Mouse (Mus musculus): ENCODE measurements around the gene Bhlha15. TPM values are rescaled to one million over a fixed set of nuclear protein-coding genes. Genes with fewer than 3 reads are reported as not detected.
A peak's percentile ranks its signal among the peaks of the same experiment; 100 is the strongest.

Bhlha15 gene
- polyA plus RNA-seq, 1 experiment from 2014 or later = 0.33 TPM

DNA sequence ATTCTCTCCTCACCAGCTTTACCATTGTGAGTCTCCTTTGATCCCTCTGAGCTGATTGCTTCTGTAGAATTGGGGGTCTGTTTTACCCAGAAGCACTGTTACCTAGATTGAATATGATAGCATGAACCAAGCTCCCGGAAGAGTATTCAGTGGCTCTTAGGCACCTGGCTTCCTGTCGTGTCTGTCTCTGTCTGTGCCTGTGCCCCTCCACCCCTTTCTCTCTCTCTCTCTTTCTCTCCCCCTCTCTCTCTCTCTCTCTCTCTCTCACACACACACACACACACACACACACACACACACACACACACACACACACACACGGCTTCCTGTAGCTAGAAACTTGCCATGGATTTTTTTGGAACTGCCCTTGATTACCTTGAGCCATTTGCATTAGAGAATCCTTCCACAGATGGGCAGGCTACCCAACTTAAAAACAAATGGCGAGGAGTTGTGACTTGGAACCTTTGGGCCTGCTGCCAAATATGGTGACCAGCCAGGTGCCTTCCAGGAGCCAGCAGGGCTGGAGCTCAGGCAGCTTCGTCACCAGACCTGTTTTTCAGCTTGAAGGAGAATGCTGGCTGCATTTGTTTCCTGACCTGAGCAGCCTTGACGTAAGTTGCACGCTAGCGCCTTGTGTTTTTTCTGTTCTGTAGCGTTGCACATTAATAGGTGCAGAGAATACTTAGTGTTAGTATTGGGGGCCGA is 27.1 kb upstream of the Bhlha15 start:
- no peak overlapping the region for H3K4me3 ChIP-seq (ENCODE audit: low read length)
- H3K4me1 ChIP-seq (replicated peaks; ENCODE audit: control insufficient read depth, insufficient read depth, low read length) = peaks cover 10% of the 10 kb centered on the region; the same call in 1 of the 2 replicates
- H3K9ac ChIP-seq (ENCODE audit: low read length) = no peak overlapping the region
- peaks cover 5% of the 10 kb centered on the region for H3K36me3 ChIP-seq (ENCODE audit: control insufficient read depth, insufficient read depth, low read length)
- peak; percentile 32; the same call in 1 of the 2 replicates for ATAC-seq (ENCODE audit: low read depth)
- H3K27me3 ChIP-seq (ENCODE audit: control insufficient read depth, insufficient read depth, low read depth, low read length) = no peaks in the 10 kb centered on the region
- H3K27ac ChIP-seq (ENCODE audit: low read length) = peak overlapping the region; percentile 39; the same call in 1 of the 2 replicates
- WGBS = 61% methylated on average over 10 of the region's 10 CpGs
- H3K4me2 ChIP-seq (ENCODE audit: low read depth, low read length) = no peak overlapping the region
- no peaks in the 10 kb centered on the region for H3K9me3 ChIP-seq (ENCODE audit: control insufficient read depth, low read length)

DNA sequence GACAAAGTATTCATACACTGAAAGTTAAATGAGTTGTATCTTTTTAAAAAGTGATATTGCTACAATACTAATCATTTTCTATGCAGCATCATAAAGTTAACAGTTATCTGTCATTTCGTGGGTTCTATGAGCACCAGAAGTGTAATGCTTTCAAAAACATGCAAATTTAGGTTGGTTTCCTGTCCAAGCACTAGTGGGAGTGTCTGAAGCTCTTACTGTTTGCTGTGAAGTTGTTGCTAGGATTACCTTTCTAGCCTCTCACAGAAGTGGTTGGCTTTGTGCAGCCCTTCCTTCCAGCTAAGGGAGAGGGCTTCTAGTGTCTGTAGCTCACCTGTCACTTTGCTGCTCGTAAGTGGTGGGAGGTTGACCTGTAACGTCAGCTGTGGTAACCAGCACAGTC is 24.3 kb upstream of the Bhlha15 start:
- Histone ChIP-seq H3K9me3 (ENCODE audit: control insufficient read depth, low read length) (no peaks in the 10 kb centered on the region), H3K9ac (ENCODE audit: low read length) (no peak overlapping the region), H3K27ac (ENCODE audit: low read length) (no peak overlapping the region), H3K4me2 (ENCODE audit: low read depth, low read length) (no peak overlapping the region), H3K4me1 (replicated peaks; ENCODE audit: control insufficient read depth, insufficient read depth, low read length) (peaks cover 2% of the 10 kb centered on the region; the same call in 1 of the 2 replicates), H3K4me3 (ENCODE audit: low read length) (no peak overlapping the region), H3K36me3 (ENCODE audit: control insufficient read depth, insufficient read depth, low read length) (peaks cover 5% of the 10 kb centered on the region), H3K27me3 (ENCODE audit: control insufficient read depth, insufficient read depth, low read depth, low read length) (no peaks in the 10 kb centered on the region)
- 78% methylated on average over 3 of the region's 3 CpGs for WGBS
- ATAC-seq (ENCODE audit: low read depth) = no peak

DNA sequence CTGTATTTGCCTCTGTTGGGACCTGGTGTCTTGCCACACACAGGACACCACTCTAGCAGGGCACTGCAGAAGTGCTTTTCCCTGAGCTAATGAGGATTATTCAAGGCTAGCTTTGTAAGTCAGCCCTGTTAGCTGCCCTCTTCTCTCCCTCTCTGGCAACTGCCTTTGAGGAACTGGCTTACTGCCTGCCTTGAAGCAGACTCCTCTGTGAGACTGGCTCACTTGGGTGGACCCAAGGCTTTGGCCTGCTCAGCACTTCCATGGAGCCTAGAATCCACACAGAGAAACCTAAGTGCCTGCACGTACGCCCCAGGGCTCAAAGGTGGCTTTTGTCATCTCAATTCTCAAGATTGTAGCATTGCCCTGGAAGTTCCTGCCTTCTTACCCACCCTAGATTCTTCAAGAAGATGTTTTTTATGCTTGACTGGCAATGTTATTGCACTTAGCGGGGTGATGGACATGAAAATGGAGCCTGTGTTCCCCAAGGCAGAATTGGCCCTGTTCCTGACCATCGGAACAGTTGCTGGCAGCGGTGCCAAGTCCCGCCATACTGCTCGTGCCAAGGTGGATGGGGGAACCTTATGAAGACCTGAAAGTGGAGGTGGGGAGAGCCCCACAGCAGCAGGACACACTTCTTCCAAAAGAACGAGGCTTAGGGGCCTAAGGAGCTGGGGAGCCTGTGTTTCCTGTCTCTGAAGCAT is 20.7 kb upstream of the Bhlha15 start:
- H3K9ac ChIP-seq (ENCODE audit: low read length) = no peak overlapping the region
- H3K9me3 ChIP-seq (ENCODE audit: control insufficient read depth, low read length) = no peaks in the 10 kb centered on the region
- no peaks in the 10 kb centered on the region for H3K4me1 ChIP-seq (replicated peaks; ENCODE audit: control insufficient read depth, insufficient read depth, low read length)
- H3K4me3 ChIP-seq (ENCODE audit: low read length) = no peak overlapping the region
- no peak overlapping the region for H3K4me2 ChIP-seq (ENCODE audit: low read depth, low read length)
- ATAC-seq (ENCODE audit: low read depth) = no peak
- WGBS = 90% methylated on average over 8 of the region's 8 CpGs
- H3K36me3 ChIP-seq (ENCODE audit: control insufficient read depth, insufficient read depth, low read length) = peaks cover 20% of the 10 kb centered on the region
- H3K27me3 ChIP-seq (ENCODE audit: control insufficient read depth, insufficient read depth, low read depth, low read length) = no peaks in the 10 kb centered on the region
- no peak overlapping the region for H3K27ac ChIP-seq (ENCODE audit: low read length)

DNA sequence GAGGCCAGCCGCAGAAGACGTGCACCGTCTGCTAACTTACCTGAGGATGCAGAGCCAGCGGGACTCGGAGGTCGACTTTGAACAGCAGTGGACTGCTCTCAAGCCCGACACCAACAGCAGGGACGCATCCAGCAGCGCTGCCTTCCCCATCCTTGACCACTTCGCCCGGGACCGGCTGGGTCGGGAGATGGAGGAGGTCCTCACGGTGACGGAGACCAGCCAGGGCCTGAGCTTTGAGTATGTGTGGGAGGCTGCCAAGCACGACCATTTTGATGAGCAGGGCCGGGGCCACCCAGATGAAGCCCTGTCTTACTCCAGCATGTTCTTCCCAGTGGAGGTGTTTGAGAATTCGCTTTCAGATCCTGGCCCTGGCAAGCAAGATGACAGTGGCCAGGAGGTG is 16.4 kb upstream of the Bhlha15 start:
- Histone ChIP-seq H3K36me3 (ENCODE audit: control insufficient read depth, insufficient read depth, low read length) (peaks cover 31% of the 10 kb centered on the region), H3K9me3 (ENCODE audit: control insufficient read depth, low read length) (no peaks in the 10 kb centered on the region), H3K4me1 (replicated peaks; ENCODE audit: control insufficient read depth, insufficient read depth, low read length) (no peaks in the 10 kb centered on the region), H3K27ac (ENCODE audit: low read length) (no peak overlapping the region), H3K4me2 (ENCODE audit: low read depth, low read length) (no peak overlapping the region), H3K4me3 (ENCODE audit: low read length) (no peak overlapping the region), H3K9ac (ENCODE audit: low read length) (no peak overlapping the region), H3K27me3 (ENCODE audit: control insufficient read depth, insufficient read depth, low read depth, low read length) (no peaks in the 10 kb centered on the region)
- no peak for ATAC-seq (ENCODE audit: low read depth)
- WGBS = 90% methylated on average over 18 of the region's 18 CpGs

DNA sequence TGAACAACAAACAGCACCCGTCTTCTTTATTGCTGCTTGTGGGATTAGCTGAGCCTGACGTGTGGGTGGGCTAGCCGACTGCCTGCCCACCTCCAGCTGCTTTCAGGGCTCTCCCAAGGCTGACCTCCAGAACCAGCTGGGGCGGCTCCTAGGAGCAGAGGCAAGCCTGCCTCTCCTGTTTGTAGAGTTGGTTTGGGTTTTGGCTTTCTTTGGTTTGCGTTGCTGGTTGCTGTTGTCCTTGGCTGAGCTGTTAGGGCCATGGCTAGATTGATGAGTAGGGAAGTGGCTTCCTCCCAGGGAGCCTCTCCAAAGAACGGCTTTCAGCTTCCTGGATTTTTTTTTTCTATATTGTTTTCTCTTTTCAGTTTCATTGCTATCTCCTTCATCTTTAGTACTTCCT is 11.9 kb upstream of the Bhlha15 start:
- ATAC-seq (ENCODE audit: low read depth) = no peak
- H3K9me3 ChIP-seq (ENCODE audit: control insufficient read depth, low read length) = no peaks in the 10 kb centered on the region
- 54% methylated on average over 6 of the region's 6 CpGs for WGBS
- H3K4me1 ChIP-seq (replicated peaks; ENCODE audit: control insufficient read depth, insufficient read depth, low read length) = peaks cover 5% of the 10 kb centered on the region
- H3K4me2 ChIP-seq (ENCODE audit: low read depth, low read length) = no peak overlapping the region
- no peak overlapping the region for H3K4me3 ChIP-seq (ENCODE audit: low read length)
- no peak overlapping the region for H3K9ac ChIP-seq (ENCODE audit: low read length)
- H3K27me3 ChIP-seq (ENCODE audit: control insufficient read depth, insufficient read depth, low read depth, low read length) = no peaks in the 10 kb centered on the region
- H3K27ac ChIP-seq (ENCODE audit: low read length) = no peak overlapping the region
- peaks cover 28% of the 10 kb centered on the region for H3K36me3 ChIP-seq (ENCODE audit: control insufficient read depth, insufficient read depth, low read length)

DNA sequence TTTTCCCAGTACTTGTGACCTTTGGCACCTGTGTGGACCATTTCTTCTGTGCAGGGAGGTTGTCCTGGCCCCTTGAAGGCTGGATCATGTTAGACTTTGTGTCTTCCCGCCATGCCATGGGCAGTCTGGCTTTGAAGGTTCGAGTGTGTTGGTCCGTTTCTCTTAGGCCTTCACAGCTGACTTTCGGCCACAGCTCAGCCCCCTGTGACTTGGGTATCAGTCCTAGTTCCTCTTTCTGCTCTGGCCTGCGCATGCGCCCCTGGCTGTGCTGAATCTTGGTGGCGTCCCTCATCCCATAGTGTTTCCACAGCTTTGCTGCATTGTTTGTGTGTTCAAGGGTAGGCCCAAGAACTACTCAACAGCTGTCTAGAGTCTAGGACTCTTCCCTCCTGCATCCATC is 8.8 kb upstream of the Bhlha15 start:
- ATAC-seq (ENCODE audit: low read depth) = no peak

DNA sequence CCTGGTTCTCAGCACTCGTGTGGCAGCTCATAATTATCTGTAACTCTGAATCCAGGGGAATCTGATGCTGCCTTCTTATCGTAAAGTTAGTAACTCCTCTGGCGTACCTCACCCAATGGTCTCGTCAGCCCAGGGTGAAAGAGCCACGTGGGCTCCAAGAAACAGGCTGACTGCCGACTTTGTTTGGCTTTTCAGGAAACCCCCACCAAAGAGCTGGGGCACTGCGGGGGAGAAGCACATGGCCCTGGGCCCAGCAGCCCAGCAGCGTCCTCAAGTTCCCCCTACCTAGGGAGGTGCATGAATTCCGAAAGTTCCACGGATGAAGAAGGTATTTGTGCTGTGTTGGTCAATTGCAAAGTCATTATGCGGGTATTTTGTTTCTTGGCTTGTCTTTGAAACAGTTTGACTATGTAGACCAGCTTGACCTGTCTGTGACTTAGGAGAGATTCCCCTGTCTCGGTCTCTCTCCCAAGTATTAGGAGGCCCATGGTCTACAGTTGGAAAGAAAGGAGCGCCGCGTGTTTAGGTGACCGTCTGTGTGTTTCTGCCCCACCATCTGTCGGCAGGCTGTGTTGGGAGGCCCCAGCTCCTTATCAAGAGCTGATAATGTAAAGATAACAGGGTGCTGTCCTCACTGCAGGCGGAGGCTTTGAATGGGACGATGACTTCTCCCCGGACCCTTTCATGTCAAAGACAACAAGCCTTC is 7.4 kb upstream of the Bhlha15 start:
- Histone ChIP-seq H3K36me3 (ENCODE audit: control insufficient read depth, insufficient read depth, low read length) (peaks cover 4% of the 10 kb centered on the region; the same call in 1 of the 2 replicates), H3K4me1 (replicated peaks; ENCODE audit: control insufficient read depth, insufficient read depth, low read length) (peaks cover 20% of the 10 kb centered on the region), H3K27me3 (ENCODE audit: control insufficient read depth, insufficient read depth, low read depth, low read length) (no peaks in the 10 kb centered on the region), H3K9me3 (ENCODE audit: control insufficient read depth, low read length) (no peaks in the 10 kb centered on the region), H3K4me3 (ENCODE audit: low read length) (no peak overlapping the region), H3K27ac (ENCODE audit: low read length) (no peak overlapping the region), H3K9ac (ENCODE audit: low read length) (no peak overlapping the region), H3K4me2 (ENCODE audit: low read depth, low read length) (no peak overlapping the region)
- peak; percentile 26; the same call in 1 of the 2 replicates for ATAC-seq (ENCODE audit: low read depth)
- 29% methylated on average over 20 of the region's 20 CpGs for WGBS

More for the DNA sequence above, 8.8 kb upstream of the Bhlha15 start:
- Histone ChIP-seq H3K9me3 (ENCODE audit: control insufficient read depth, low read length) (no peaks in the 10 kb centered on the region), H3K9ac (ENCODE audit: low read length) (no peak overlapping the region), H3K27me3 (ENCODE audit: control insufficient read depth, insufficient read depth, low read depth, low read length) (no peaks in the 10 kb centered on the region), H3K4me3 (ENCODE audit: low read length) (no peak overlapping the region), H3K4me2 (ENCODE audit: low read depth, low read length) (no peak overlapping the region), H3K27ac (ENCODE audit: low read length) (no peak overlapping the region), H3K36me3 (ENCODE audit: control insufficient read depth, insufficient read depth, low read length) (peaks cover 4% of the 10 kb centered on the region; the same call in 1 of the 2 replicates), H3K4me1 (replicated peaks; ENCODE audit: control insufficient read depth, insufficient read depth, low read length) (peaks cover 18% of the 10 kb centered on the region)
- 87% methylated on average over 7 of the region's 7 CpGs for WGBS

DNA sequence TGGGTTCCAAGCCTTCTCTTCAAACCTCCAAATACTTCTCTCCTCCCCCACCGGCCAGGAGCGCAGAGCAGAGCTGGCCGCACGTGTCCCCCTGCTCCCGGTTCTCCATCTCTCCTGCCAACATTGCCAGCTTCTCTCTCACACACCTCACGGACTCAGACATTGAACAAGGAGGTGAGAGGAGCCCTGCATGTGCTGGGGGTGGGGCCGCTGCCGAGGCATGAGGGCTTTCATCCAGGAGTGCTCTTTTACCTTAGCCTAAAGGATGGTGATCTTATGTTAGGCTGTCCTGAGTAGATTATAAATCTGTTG is 6.9 kb upstream of the Bhlha15 start:
- H3K9me3 ChIP-seq (ENCODE audit: control insufficient read depth, low read length) = no peaks in the 10 kb centered on the region
- H3K4me2 ChIP-seq (ENCODE audit: low read depth, low read length) = no peak overlapping the region
- H3K27me3 ChIP-seq (ENCODE audit: control insufficient read depth, insufficient read depth, low read depth, low read length) = no peaks in the 10 kb centered on the region
- peak; percentile 51 for ATAC-seq (ENCODE audit: low read depth)
- 12% methylated on average over 8 of the region's 8 CpGs for WGBS
- no peak overlapping the region for H3K27ac ChIP-seq (ENCODE audit: low read length)
- H3K4me3 ChIP-seq (ENCODE audit: low read length) = no peak overlapping the region
- H3K4me1 ChIP-seq (replicated peaks; ENCODE audit: control insufficient read depth, insufficient read depth, low read length) = peaks cover 20% of the 10 kb centered on the region
- H3K9ac ChIP-seq (ENCODE audit: low read length) = no peak overlapping the region
- peaks cover 4% of the 10 kb centered on the region; the same call in 1 of the 2 replicates for H3K36me3 ChIP-seq (ENCODE audit: control insufficient read depth, insufficient read depth, low read length)

DNA sequence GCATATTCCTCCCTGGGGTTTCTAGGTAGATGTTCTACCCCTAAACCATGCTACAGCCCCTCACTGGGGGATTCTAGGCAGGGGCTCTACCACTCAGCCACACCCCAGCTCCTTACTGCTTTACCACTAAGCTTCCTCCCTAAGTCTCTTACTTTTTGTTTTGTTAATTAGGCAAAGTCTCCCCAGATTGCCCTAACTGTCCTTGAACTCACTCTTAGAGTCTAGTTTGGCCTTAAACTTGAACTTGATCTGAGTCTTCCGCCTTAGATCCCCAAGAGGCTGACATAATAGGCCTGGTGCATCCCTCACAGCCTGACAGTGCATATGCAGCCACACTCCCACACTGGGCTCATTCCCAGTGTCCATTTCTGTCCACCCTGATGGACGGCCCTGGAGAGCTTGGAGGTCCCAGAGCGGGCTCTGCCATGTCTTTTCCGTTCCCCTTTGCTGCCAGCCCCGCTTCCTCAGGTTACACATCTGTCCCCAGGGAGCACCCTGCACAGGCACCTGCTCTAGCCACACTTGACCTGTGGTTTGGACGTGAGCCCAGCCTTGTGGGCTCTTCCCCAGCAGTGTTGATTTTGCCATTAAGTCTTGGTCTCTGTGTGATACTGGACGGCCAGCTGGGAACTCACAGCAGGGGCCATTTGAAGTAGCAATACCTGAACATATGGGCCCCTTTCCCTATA is 6.3 kb upstream of the Bhlha15 start:
- ATAC-seq (ENCODE audit: low read depth) = peak; percentile 78
- Histone ChIP-seq H3K36me3 (ENCODE audit: control insufficient read depth, insufficient read depth, low read length) (peaks cover 4% of the 10 kb centered on the region; the same call in 1 of the 2 replicates), H3K27ac (ENCODE audit: low read length) (no peak overlapping the region; the same call in 1 of the 2 replicates), H3K4me1 (replicated peaks; ENCODE audit: control insufficient read depth, insufficient read depth, low read length) (peaks cover 20% of the 10 kb centered on the region), H3K27me3 (ENCODE audit: control insufficient read depth, insufficient read depth, low read depth, low read length) (no peaks in the 10 kb centered on the region), H3K4me3 (ENCODE audit: low read length) (no peak overlapping the region), H3K4me2 (ENCODE audit: low read depth, low read length) (no peak overlapping the region), H3K9ac (ENCODE audit: low read length) (no peak overlapping the region), H3K9me3 (ENCODE audit: control insufficient read depth, low read length) (no peaks in the 10 kb centered on the region)
- WGBS = 49% methylated on average over 7 of the region's 7 CpGs

Data from lung, embryonic 16.5 days (tissue).